ENCODE assay signal across 8 mouse cellular contexts in genomic region chr9:102863876-102864545, GRCm38 (mm10). TPM values are rescaled to one million over a fixed set of nuclear protein-coding genes. Genes with fewer than 3 reads are reported as not detected.
A peak's percentile ranks its signal among the peaks of the same experiment; 100 is the strongest.
DNase-seq lines count a peak whose midpoint lies in the region; ATAC-seq lines count a peak whose summit lies in the region.

No protein-coding gene starts in this region.

- peak; percentile 68 for ATAC-seq in intestine, embryonic 14.5 days (replicated peaks; ENCODE audit: low FRiP score, low TSS enrichment, low read depth)
- ATAC-seq in neural tube, embryonic 14.5 days (ENCODE audit: low read depth): no peak
- ATAC-seq in inflammation-experienced regulatory T-cells, adult 6 months: no peak

- 0 out of 2 replicates have a peak, but pooled peaks cover 3% of the 10 kb centered on the region for H3K9me3 ChIP-seq in intestine, embryonic 14.5 days (ENCODE audit: control insufficient read depth, low read length)
- H3K9me3 ChIP-seq in neural tube, embryonic 14.5 days (ENCODE audit: control insufficient read depth, low read length): no peaks in the 10 kb centered on the region

- peak; percentile 31 for DNase-seq in urinary bladder, postnatal 25 days (ENCODE audit: low spot score)
- DNase-seq in urinary bladder, adult 2 months (ENCODE audit: low spot score): no peak
- peak; percentile 50 for DNase-seq in gastrocnemius, postnatal 14 days
- DNase-seq in intestine, embryonic 14.5 days (ENCODE audit: low spot score): peak; percentile 73
- peak; percentile 83 to 96 for DNase-seq in left cerebral cortex, postnatal 25 days (ENCODE audit: low spot score in 2 of 2)
- no peak for DNase-seq in spleen, adult 12 weeks (ENCODE audit: low spot score)

- intact Hi-C loops in gastrocnemius, postnatal 14 days (cut with DNase I; ENCODE audit: low total_unique reads): loop anchor here (10.0 kb wide), 1 partner anchor 149 kb away; the partner anchor contains the start of gene Amotl2
- intact Hi-C loops in left cerebral cortex, postnatal 25 days (cut with DNase I): loop anchor here (2.0 kb wide), 2 partner anchors 29 to 147 kb away; partner anchors contain the start of genes Amotl2 and Ryk

- WGBS in intestine, embryonic 14.5 days: 27% methylated on average over 14 of the region's 14 CpGs
- WGBS in neural tube, embryonic 14.5 days: 54% methylated on average over 14 of the region's 14 CpGs

- peak overlapping the region; percentile 31 for H3K4me2 ChIP-seq in intestine, embryonic 14.5 days (ENCODE audit: low read length)
- H3K4me2 ChIP-seq in neural tube, embryonic 14.5 days (ENCODE audit: low read depth, low read length): no peak overlapping the region

- peak overlapping the region; percentile 87 for H3K27ac ChIP-seq in intestine, embryonic 14.5 days (ENCODE audit: low read depth)
- peak overlapping the region; percentile 22; the same call in 1 of the 2 replicates for H3K27ac ChIP-seq in neural tube, embryonic 14.5 days (ENCODE audit: low read depth, low read length)

- peaks cover 46% of the 10 kb centered on the region for H3K4me1 ChIP-seq in intestine, embryonic 14.5 days (replicated peaks; ENCODE audit: control insufficient read depth, insufficient read depth, low read length)
- peaks cover 23% of the 10 kb centered on the region for H3K4me1 ChIP-seq in neural tube, embryonic 14.5 days (ENCODE audit: control insufficient read depth, insufficient read depth, low read length)

- H3K9ac ChIP-seq in intestine, embryonic 14.5 days (ENCODE audit: low read length): no peak overlapping the region
- H3K9ac ChIP-seq in neural tube, embryonic 14.5 days (replicated peaks; ENCODE audit: low read depth, low read length): no peak overlapping the region

- no peak overlapping the region for H3K4me3 ChIP-seq in intestine, embryonic 14.5 days (ENCODE audit: low read depth, low read length)
- H3K4me3 ChIP-seq in neural tube, embryonic 14.5 days (ENCODE audit: low read depth, low read length): no peak overlapping the region

- H3K27me3 ChIP-seq in intestine, embryonic 14.5 days (replicated peaks; ENCODE audit: control insufficient read depth, insufficient read depth, low read length): no peaks in the 10 kb centered on the region
- no peaks in the 10 kb centered on the region for H3K27me3 ChIP-seq in neural tube, embryonic 14.5 days (ENCODE audit: control insufficient read depth, insufficient read depth, low read length)

- peaks cover 24% of the 10 kb centered on the region for H3K36me3 ChIP-seq in intestine, embryonic 14.5 days (ENCODE audit: control insufficient read depth, insufficient read depth, low read length)
- peaks cover 11% of the 10 kb centered on the region for H3K36me3 ChIP-seq in neural tube, embryonic 14.5 days (ENCODE audit: control insufficient read depth, insufficient read depth, low read length)

RNA-seq across cellular contexts. Expression of gene Ryk, which starts 29.3 kb away (rescaled TPM):
- 69.2 and 78.7 TPM in 2 replicates for polyA plus RNA-seq in urinary bladder, adult 2 months (2012; rRNA removed)
- total RNA-seq in gastrocnemius, postnatal 14 days (2021): 10 to 100 TPM; 43.8 to 46.8 TPM
- 24.4 and 24.9 TPM in 2 replicates for polyA plus RNA-seq in intestine, embryonic 14.5 days (2014; fragmentation: Nextera tagmentation; extraction: Ambion mirVana)
- 10 to 100 TPM; 32.7 to 38.4 TPM for total RNA-seq in left cerebral cortex, postnatal 25 days (2021)
- 13.3 and 17.7 TPM in 2 replicates for polyA plus RNA-seq in neural tube, embryonic 14.5 days (2014; fragmentation: Nextera tagmentation; extraction: Ambion mirVana)
- polyA plus RNA-seq in inflammation-experienced regulatory T-cells, adult 6 months (2017; shearing (Covaris generic)): 1 to 10 TPM; 2.6 to 3.2 (median 3.1) TPM

Comparison
In these comparisons a context has a peak if more than half of its experiments do, and no peak if none do; other contexts are left out.
1. DNase-seq: peak in urinary bladder, postnatal 25 days (single experiment), gastrocnemius, postnatal 14 days (single experiment), intestine, embryonic 14.5 days (single experiment) and left cerebral cortex, postnatal 25 days (2 of 2); none in urinary bladder, adult 2 months (single experiment) and spleen, adult 12 weeks (single experiment).